Mouse (Mus musculus): ENCODE measurements around the gene Btbd9. TPM values are rescaled to one million over a fixed set of nuclear protein-coding genes. Genes with fewer than 3 reads are reported as not detected.

The Btbd9 gene
- polyA plus RNA-seq, 1 experiment from 2014 or later: 56.0 TPM

- Histone ChIP-seq H3K4me3 (replicated peaks) (no peak overlapping the region), H3K36me3 (no peaks in the 10 kb centered on the region), H3K27me3 (replicated peaks) (no peaks in the 10 kb centered on the region), H3K4me2 (no peak overlapping the region), H3K27ac (no peak overlapping the region), H3K9ac (no peak overlapping the region), H3K9me3 (no peaks in the 10 kb centered on the region), H3K4me1 (no peaks in the 10 kb centered on the region; the same call in 1 of the 2 replicates)
- no peak for ATAC-seq (ENCODE audit: insufficient read depth, low FRiP score, low read depth)
- 80% methylated on average over 6 of the region's 6 CpGs for WGBS
Observed at GRCm38 (mm10) chr17:30334257-30334656, 242.0 kb downstream of the Btbd9 start.

GRCm38 (mm10) chr17:30333136-30333535, 243.2 kb downstream of the Btbd9 start:
- no peaks in the 10 kb centered on the region for H3K27me3 ChIP-seq (replicated peaks)
- H3K36me3 ChIP-seq: no peaks in the 10 kb centered on the region
- no peak overlapping the region for H3K4me2 ChIP-seq
- H3K4me3 ChIP-seq (replicated peaks): no peak overlapping the region
- no peak overlapping the region for H3K9ac ChIP-seq
- ATAC-seq (ENCODE audit: insufficient read depth, low FRiP score, low read depth): no peak
- H3K4me1 ChIP-seq: no peaks in the 10 kb centered on the region; the same call in 1 of the 2 replicates
- H3K27ac ChIP-seq: no peak overlapping the region
- 78% methylated on average over 4 of the region's 4 CpGs for WGBS
- H3K9me3 ChIP-seq: no peaks in the 10 kb centered on the region

- no peaks in the 10 kb centered on the region for H3K36me3 ChIP-seq
Observed at GRCm38 (mm10) chr17:30331380-30331779, 244.9 kb downstream of the Btbd9 start.

GRCm38 (mm10) chr17:30329531-30329930, 246.8 kb downstream of the Btbd9 start:
- H3K27me3 ChIP-seq (replicated peaks): no peaks in the 10 kb centered on the region
- H3K4me2 ChIP-seq: no peak overlapping the region
- H3K27ac ChIP-seq: no peak overlapping the region
- H3K4me3 ChIP-seq (replicated peaks): no peak overlapping the region
- 57% methylated on average over 2 of the region's 2 CpGs for WGBS
- H3K36me3 ChIP-seq: no peaks in the 10 kb centered on the region
- no peak for ATAC-seq (ENCODE audit: insufficient read depth, low FRiP score, low read depth)
- H3K4me1 ChIP-seq: no peaks in the 10 kb centered on the region
- no peaks in the 10 kb centered on the region for H3K9me3 ChIP-seq
- H3K9ac ChIP-seq: no peak overlapping the region

More at GRCm38 (mm10) chr17:30331380-30331779, 244.9 kb downstream of the Btbd9 start:
- Histone ChIP-seq H3K27ac (no peak overlapping the region), H3K27me3 (replicated peaks) (no peaks in the 10 kb centered on the region), H3K9ac (no peak overlapping the region), H3K4me2 (no peak overlapping the region), H3K4me3 (replicated peaks) (no peak overlapping the region), H3K9me3 (no peaks in the 10 kb centered on the region), H3K4me1 (no peaks in the 10 kb centered on the region; the same call in 1 of the 2 replicates)
- no peak for ATAC-seq (ENCODE audit: insufficient read depth, low FRiP score, low read depth)
- WGBS: 78% methylated on average over 6 of the region's 6 CpGs

GRCm38 (mm10) chr17:30328924-30329323, 247.4 kb downstream of the Btbd9 start:
- no peak overlapping the region for H3K27ac ChIP-seq
- H3K4me3 ChIP-seq (replicated peaks): no peak overlapping the region
- H3K4me2 ChIP-seq: no peak overlapping the region
- no peak for ATAC-seq (ENCODE audit: insufficient read depth, low FRiP score, low read depth)
- WGBS: 51% methylated on average over 5 of the region's 5 CpGs
- no peaks in the 10 kb centered on the region for H3K9me3 ChIP-seq
- H3K4me1 ChIP-seq: no peaks in the 10 kb centered on the region
- no peak overlapping the region for H3K9ac ChIP-seq
- H3K27me3 ChIP-seq (replicated peaks): no peaks in the 10 kb centered on the region
- H3K36me3 ChIP-seq: no peaks in the 10 kb centered on the region

- Histone ChIP-seq H3K36me3 (no peaks in the 10 kb centered on the region), H3K4me1 (no peaks in the 10 kb centered on the region), H3K9me3 (no peaks in the 10 kb centered on the region), H3K9ac (no peak overlapping the region), H3K4me2 (no peak overlapping the region), H3K27ac (no peak overlapping the region), H3K4me3 (replicated peaks) (no peak overlapping the region), H3K27me3 (replicated peaks) (no peaks in the 10 kb centered on the region)
- no peak for ATAC-seq (ENCODE audit: insufficient read depth, low FRiP score, low read depth)
- 76% methylated on average over 1 of the region's 1 CpGs for WGBS
Observed at GRCm38 (mm10) chr17:30326906-30327305, 249.4 kb downstream of the Btbd9 start.

- no peak overlapping the region for H3K4me2 ChIP-seq
- no peak overlapping the region for H3K4me3 ChIP-seq (replicated peaks)
- no peaks in the 10 kb centered on the region for H3K4me1 ChIP-seq
- no peaks in the 10 kb centered on the region for H3K27me3 ChIP-seq (replicated peaks)
- no peak overlapping the region for H3K9ac ChIP-seq
- H3K36me3 ChIP-seq: no peaks in the 10 kb centered on the region
- 55% methylated on average over 1 of the region's 1 CpGs for WGBS
- H3K9me3 ChIP-seq: no peaks in the 10 kb centered on the region
- no peak overlapping the region for H3K27ac ChIP-seq
- no peak for ATAC-seq (ENCODE audit: insufficient read depth, low FRiP score, low read depth)
Observed at GRCm38 (mm10) chr17:30320301-30320700, 256.0 kb downstream of the Btbd9 start.

GRCm38 (mm10) chr17:30312688-30313087, 263.6 kb downstream of the Btbd9 start:
- H3K4me1 ChIP-seq: 0 out of 2 replicates have a peak, but pooled peaks cover 3% of the 10 kb centered on the region
- H3K4me3 ChIP-seq (replicated peaks): no peak overlapping the region
- no peak overlapping the region for H3K9ac ChIP-seq
- 60% methylated on average over 4 of the region's 4 CpGs for WGBS
- no peak overlapping the region for H3K27ac ChIP-seq
- H3K4me2 ChIP-seq: no peak overlapping the region
- no peak for ATAC-seq (ENCODE audit: insufficient read depth, low FRiP score, low read depth)
- H3K9me3 ChIP-seq: no peaks in the 10 kb centered on the region
- no peaks in the 10 kb centered on the region for H3K27me3 ChIP-seq (replicated peaks)
- no peaks in the 10 kb centered on the region for H3K36me3 ChIP-seq

GRCm38 (mm10) chr17:30309627-30310026, 266.7 kb downstream of the Btbd9 start:
- no peak overlapping the region for H3K9ac ChIP-seq
- H3K9me3 ChIP-seq: no peaks in the 10 kb centered on the region
- H3K4me1 ChIP-seq: 0 out of 2 replicates have a peak, but pooled peaks cover 3% of the 10 kb centered on the region
- H3K27ac ChIP-seq: no peak overlapping the region
- 67% methylated on average over 4 of the region's 4 CpGs for WGBS
- H3K27me3 ChIP-seq (replicated peaks): no peaks in the 10 kb centered on the region
- no peak for ATAC-seq (ENCODE audit: insufficient read depth, low FRiP score, low read depth)
- no peaks in the 10 kb centered on the region for H3K36me3 ChIP-seq
- no peak overlapping the region for H3K4me3 ChIP-seq (replicated peaks)
- H3K4me2 ChIP-seq: no peak overlapping the region

GRCm38 (mm10) chr17:30308889-30309288, 267.4 kb downstream of the Btbd9 start:
- Histone ChIP-seq H3K36me3 (no peaks in the 10 kb centered on the region), H3K27ac (no peak overlapping the region), H3K27me3 (replicated peaks) (no peaks in the 10 kb centered on the region), H3K4me1 (0 out of 2 replicates have a peak, but pooled peaks cover 3% of the 10 kb centered on the region), H3K4me2 (no peak overlapping the region), H3K9ac (no peak overlapping the region), H3K9me3 (no peaks in the 10 kb centered on the region), H3K4me3 (replicated peaks) (no peak overlapping the region)
- 58% methylated on average over 4 of the region's 4 CpGs for WGBS
- ATAC-seq (ENCODE audit: insufficient read depth, low FRiP score, low read depth): no peak

GRCm38 (mm10) chr17:30308317-30308716, 268.0 kb downstream of the Btbd9 start:
- ATAC-seq (ENCODE audit: insufficient read depth, low FRiP score, low read depth): no peak
- Histone ChIP-seq H3K4me1 (0 out of 2 replicates have a peak, but pooled peaks cover 3% of the 10 kb centered on the region), H3K9ac (no peak overlapping the region), H3K27ac (no peak overlapping the region), H3K9me3 (no peaks in the 10 kb centered on the region), H3K4me3 (replicated peaks) (no peak overlapping the region), H3K36me3 (no peaks in the 10 kb centered on the region), H3K27me3 (replicated peaks) (no peaks in the 10 kb centered on the region), H3K4me2 (no peak overlapping the region)
- 82% methylated on average over 13 of the region's 13 CpGs for WGBS

- no peak overlapping the region for H3K27ac ChIP-seq
- H3K4me3 ChIP-seq (replicated peaks): no peak overlapping the region
- 64% methylated on average over 10 of the region's 10 CpGs for WGBS
- H3K9me3 ChIP-seq: no peaks in the 10 kb centered on the region
- no peaks in the 10 kb centered on the region for H3K27me3 ChIP-seq (replicated peaks)
- no peak overlapping the region for H3K4me2 ChIP-seq
- no peak for ATAC-seq (ENCODE audit: insufficient read depth, low FRiP score, low read depth)
- 0 out of 2 replicates have a peak, but pooled peaks cover 3% of the 10 kb centered on the region for H3K4me1 ChIP-seq
- H3K9ac ChIP-seq: no peak overlapping the region
- no peaks in the 10 kb centered on the region for H3K36me3 ChIP-seq
Observed at GRCm38 (mm10) chr17:30307168-30307567, 269.1 kb downstream of the Btbd9 start.

GRCm38 (mm10) chr17:30304766-30305165, 271.5 kb downstream of the Btbd9 start:
- H3K9ac ChIP-seq: no peak overlapping the region
- no peak overlapping the region for H3K4me2 ChIP-seq
- H3K4me1 ChIP-seq: 0 out of 2 replicates have a peak, but pooled peaks cover 2% of the 10 kb centered on the region
- no peak overlapping the region for H3K27ac ChIP-seq
- no peak overlapping the region for H3K4me3 ChIP-seq (replicated peaks)
- no peak for ATAC-seq (ENCODE audit: insufficient read depth, low FRiP score, low read depth)
- no peaks in the 10 kb centered on the region for H3K36me3 ChIP-seq
- WGBS: 70% methylated on average over 2 of the region's 2 CpGs
- no peaks in the 10 kb centered on the region for H3K9me3 ChIP-seq
- no peaks in the 10 kb centered on the region for H3K27me3 ChIP-seq (replicated peaks)
